Mouse (Mus musculus): ENCODE measurements around the gene Gm49369. TPM values are rescaled to one million over a fixed set of nuclear protein-coding genes. Genes with fewer than 3 reads are reported as not detected.

Gene Gm49369
- 1.0 and 3.0 TPM in 2 replicates for polyA plus RNA-seq (2015; fragmentation: Nextera tagmentation; extraction: Ambion mirVana)

GRCm38 (mm10) chr7:142382567-142382966 is at the start of gene Gm49369:
Gene Gm49369 (minus strand): TSS chr7:142382667.
- H3K36me3 ChIP-seq, result peaks cover 70% of the 10 kb centered on the region
- 100% methylated on average over 5 of the region's 5 CpGs for WGBS

DNA sequence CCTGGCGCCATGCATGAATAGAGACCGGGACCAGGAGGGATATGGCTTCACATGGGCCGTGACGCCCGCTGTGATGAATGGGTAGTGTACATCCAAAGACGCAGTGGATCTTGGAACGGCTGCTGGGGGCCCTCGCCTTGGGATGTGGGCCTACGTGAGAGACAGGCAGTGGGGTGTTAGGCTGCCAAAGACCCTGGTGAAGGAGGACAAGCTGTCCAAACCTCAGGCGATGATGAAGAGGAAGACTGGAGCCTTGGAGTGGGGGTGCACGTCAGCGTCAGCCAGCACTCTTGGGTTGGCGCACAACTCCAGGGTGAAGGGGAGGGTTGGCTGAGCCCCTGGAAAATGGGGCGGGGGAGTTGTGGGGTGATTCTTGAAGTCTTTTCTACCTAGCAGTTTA is 48.6 kb upstream of the Gm49369 start:
- Histone ChIP-seq H3K27me3 (no peaks in the 10 kb centered on the region), H3K27ac (replicated peaks) (no peak overlapping the region), H3K9ac (replicated peaks) (no peak overlapping the region), H3K36me3 (no peaks in the 10 kb centered on the region), H3K4me1 (peaks cover 13% of the 10 kb centered on the region), H3K4me2 (replicated peaks) (no peak overlapping the region), H3K4me3 (no peak overlapping the region), H3K9me3 (no peaks in the 10 kb centered on the region)
- WGBS, result 84% methylated on average over 14 of the region's 14 CpGs
- no peak for ATAC-seq (replicated peaks)

More at GRCm38 (mm10) chr7:142382567-142382966, at the start of gene Gm49369:
- Histone ChIP-seq H3K4me2 (replicated peaks) (no peak within 1 kb of the TSS), H3K4me3 (no peak within 1 kb of the TSS), H3K9me3 (no peaks in the 10 kb centered on the region), H3K27ac (replicated peaks) (no peak within 1 kb of the TSS), H3K9ac (replicated peaks) (no peak within 1 kb of the TSS), H3K4me1 (peaks cover 15% of the 10 kb centered on the region), H3K27me3 (no peaks in the 10 kb centered on the region)
- ATAC-seq (replicated peaks), result no peak

DNA sequence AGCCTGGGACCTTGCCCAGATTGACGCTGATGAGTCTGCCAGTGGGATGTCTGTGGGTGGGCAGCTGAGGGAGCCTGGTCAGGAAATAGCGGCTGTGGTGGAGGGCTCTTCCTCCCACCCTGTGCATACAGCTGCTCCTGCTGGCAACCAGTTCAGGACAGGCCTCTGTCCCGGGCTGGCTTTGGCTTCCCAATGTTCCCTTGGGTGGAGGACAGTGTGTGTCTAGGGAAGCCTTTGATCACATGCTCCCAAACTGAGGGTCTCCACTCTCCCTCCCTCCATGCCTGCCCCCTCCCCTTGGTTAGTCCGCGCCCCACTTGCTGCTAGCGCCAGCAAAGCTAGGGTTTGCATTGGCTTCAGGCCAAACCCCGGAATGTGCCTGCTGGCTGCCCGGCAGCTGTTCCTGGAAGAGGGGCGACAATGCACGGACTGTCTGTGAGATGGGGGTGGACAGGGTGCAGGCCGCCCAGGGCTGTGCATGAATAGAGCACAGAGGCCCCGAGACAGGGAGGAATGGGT is 47.8 kb upstream of the Gm49369 start:
- H3K27me3 ChIP-seq, result no peaks in the 10 kb centered on the region
- no peak overlapping the region for H3K4me3 ChIP-seq
- no peak overlapping the region for H3K9ac ChIP-seq (replicated peaks)
- H3K36me3 ChIP-seq, result no peaks in the 10 kb centered on the region
- H3K27ac ChIP-seq (replicated peaks), result peak overlapping the region; percentile 39
- no peak overlapping the region for H3K4me2 ChIP-seq (replicated peaks)
- peak; percentile 84 for ATAC-seq (replicated peaks)
- no peaks in the 10 kb centered on the region for H3K9me3 ChIP-seq
- H3K4me1 ChIP-seq, result peaks cover 13% of the 10 kb centered on the region
- 14% methylated on average over 12 of the region's 12 CpGs for WGBS

DNA sequence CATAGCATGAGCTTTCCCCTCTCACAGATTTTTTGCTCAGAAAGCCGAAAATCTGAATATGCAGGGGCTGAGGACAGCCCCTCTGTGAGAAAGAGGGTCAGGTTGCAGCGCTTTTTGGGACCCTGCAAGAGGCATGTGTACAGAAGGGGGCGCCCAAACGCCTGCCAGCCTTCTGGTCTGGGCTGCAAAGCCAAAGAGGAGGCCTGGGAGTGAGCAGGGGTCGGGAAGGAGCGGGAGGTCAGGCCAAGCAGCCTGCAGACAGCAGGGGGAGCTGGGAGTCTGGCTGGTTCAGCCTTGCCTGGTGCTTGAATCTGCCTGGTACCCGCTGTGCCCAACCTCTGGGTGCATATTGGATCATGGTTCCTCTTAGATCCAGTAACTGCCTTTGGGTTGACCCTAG is 45.7 kb upstream of the Gm49369 start:
- no peaks in the 10 kb centered on the region for H3K36me3 ChIP-seq
- 3% methylated on average over 7 of the region's 7 CpGs for WGBS
- no peaks in the 10 kb centered on the region for H3K27me3 ChIP-seq
- no peak overlapping the region for H3K4me3 ChIP-seq
- peaks cover 13% of the 10 kb centered on the region for H3K4me1 ChIP-seq
- no peak overlapping the region for H3K9ac ChIP-seq (replicated peaks)
- H3K27ac ChIP-seq (replicated peaks), result no peak overlapping the region
- H3K4me2 ChIP-seq (replicated peaks), result no peak overlapping the region
- peak; percentile 36; the same call in 1 of the 2 replicates for ATAC-seq (replicated peaks)
- no peaks in the 10 kb centered on the region for H3K9me3 ChIP-seq

- WGBS, result 55% methylated on average over 11 of the region's 11 CpGs
- no peaks in the 10 kb centered on the region for H3K9me3 ChIP-seq
- peaks cover 8% of the 10 kb centered on the region for H3K4me1 ChIP-seq
- H3K4me2 ChIP-seq (replicated peaks), result no peak overlapping the region
- H3K27ac ChIP-seq (replicated peaks), result no peak overlapping the region
- no peak for ATAC-seq (replicated peaks)
- no peaks in the 10 kb centered on the region for H3K27me3 ChIP-seq
- H3K36me3 ChIP-seq, result no peaks in the 10 kb centered on the region
- H3K9ac ChIP-seq (replicated peaks), result no peak overlapping the region
- no peak overlapping the region for H3K4me3 ChIP-seq
These were observed 43.3 kb upstream of the Gm49369 start for GRCm38 (mm10) chr7:142425641-142426213.

DNA sequence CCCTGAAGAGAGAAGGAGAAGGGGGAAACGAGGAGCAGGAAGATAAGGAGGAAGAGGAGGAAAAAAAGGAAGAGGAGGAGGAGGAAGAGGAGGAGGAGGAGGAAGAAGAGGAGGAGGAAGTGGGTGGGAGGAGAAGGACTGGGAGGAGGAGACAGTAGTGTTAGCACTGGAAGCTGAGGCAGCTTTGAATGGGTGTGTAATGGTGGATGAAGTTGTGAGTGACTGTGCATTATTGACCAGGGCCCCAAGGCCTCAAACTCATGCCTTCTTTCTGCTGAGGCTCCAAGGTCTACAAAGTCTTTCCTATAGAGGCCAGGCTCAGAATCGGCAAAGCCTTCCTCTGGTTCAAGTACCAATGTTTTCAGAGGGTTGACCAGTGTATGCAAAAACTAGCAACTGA is 39.4 kb upstream of the Gm49369 start:
- no peak overlapping the region for H3K4me2 ChIP-seq (replicated peaks)
- no peak for ATAC-seq (replicated peaks)
- no peaks in the 10 kb centered on the region for H3K27me3 ChIP-seq
- no peak overlapping the region for H3K9ac ChIP-seq (replicated peaks)
- H3K36me3 ChIP-seq, result no peaks in the 10 kb centered on the region
- WGBS, result 74% methylated on average over 2 of the region's 2 CpGs
- no peak overlapping the region for H3K27ac ChIP-seq (replicated peaks)
- H3K9me3 ChIP-seq, result no peaks in the 10 kb centered on the region
- H3K4me1 ChIP-seq, result no peaks in the 10 kb centered on the region
- H3K4me3 ChIP-seq, result no peak overlapping the region

DNA sequence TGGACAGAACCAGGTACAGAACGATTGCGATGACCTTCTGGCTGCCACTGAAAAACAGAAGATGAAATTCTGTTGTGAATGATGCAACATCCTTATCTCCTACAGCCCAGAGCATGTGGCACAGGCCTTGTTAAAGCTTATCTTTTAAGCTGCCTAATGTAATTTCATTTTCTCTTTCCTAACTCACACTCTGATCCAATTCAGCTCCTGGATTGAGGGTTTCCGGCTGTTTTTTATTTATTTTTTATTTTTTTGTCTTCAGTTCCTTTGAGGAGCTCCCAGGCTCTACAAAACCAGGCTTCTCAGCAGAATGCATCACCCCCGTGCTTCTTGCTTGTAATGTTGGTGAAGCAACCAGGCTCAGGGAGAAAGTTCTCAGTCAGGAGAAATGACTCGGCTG is 37.4 kb upstream of the Gm49369 start:
- H3K9ac ChIP-seq (replicated peaks), result no peak overlapping the region
- no peaks in the 10 kb centered on the region for H3K36me3 ChIP-seq
- WGBS, result 86% methylated on average over 5 of the region's 5 CpGs
- H3K9me3 ChIP-seq, result no peaks in the 10 kb centered on the region
- no peaks in the 10 kb centered on the region for H3K27me3 ChIP-seq
- H3K4me2 ChIP-seq (replicated peaks), result no peak overlapping the region
- H3K4me3 ChIP-seq, result no peak overlapping the region
- H3K4me1 ChIP-seq, result no peaks in the 10 kb centered on the region
- ATAC-seq (replicated peaks), result no peak
- no peak overlapping the region for H3K27ac ChIP-seq (replicated peaks)

- Histone ChIP-seq H3K27ac (replicated peaks) (no peak overlapping the region), H3K4me1 (no peaks in the 10 kb centered on the region), H3K4me2 (replicated peaks) (no peak overlapping the region), H3K4me3 (no peak overlapping the region), H3K27me3 (no peaks in the 10 kb centered on the region), H3K36me3 (no peaks in the 10 kb centered on the region), H3K9ac (replicated peaks) (no peak overlapping the region), H3K9me3 (no peaks in the 10 kb centered on the region)
- no peak for ATAC-seq (replicated peaks)
- 89% methylated on average over 8 of the region's 8 CpGs for WGBS
These were observed 36.2 kb upstream of the Gm49369 start for GRCm38 (mm10) chr7:142418679-142419078.

DNA sequence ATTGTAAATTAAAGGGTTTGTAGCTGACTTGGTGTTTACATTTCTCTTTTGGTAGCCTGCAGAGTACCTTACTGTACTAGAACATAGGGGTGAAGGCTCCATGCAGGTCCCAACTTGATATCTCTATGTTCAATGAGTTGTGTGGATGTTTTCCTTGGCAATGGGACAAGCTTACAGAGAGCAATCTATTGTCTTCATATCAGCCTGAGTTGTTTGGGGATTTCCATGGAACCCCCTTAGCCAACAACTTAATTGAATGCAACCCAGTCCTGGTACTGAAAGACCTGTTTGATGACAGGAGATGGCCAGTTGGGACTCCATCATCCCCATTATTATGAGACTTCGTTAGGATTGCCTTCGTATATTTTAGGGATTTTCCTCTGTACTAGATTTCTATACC is 35.6 kb upstream of the Gm49369 start:
- H3K27me3 ChIP-seq, result no peaks in the 10 kb centered on the region
- H3K4me3 ChIP-seq, result no peak overlapping the region
- no peak for ATAC-seq (replicated peaks)
- H3K4me1 ChIP-seq, result no peaks in the 10 kb centered on the region
- WGBS, result 91% methylated on average over 2 of the region's 2 CpGs
- H3K27ac ChIP-seq (replicated peaks), result no peak overlapping the region
- no peaks in the 10 kb centered on the region for H3K36me3 ChIP-seq
- H3K4me2 ChIP-seq (replicated peaks), result no peak overlapping the region
- no peaks in the 10 kb centered on the region for H3K9me3 ChIP-seq
- no peak overlapping the region for H3K9ac ChIP-seq (replicated peaks)

- 81% methylated on average over 3 of the region's 3 CpGs for WGBS
- Histone ChIP-seq H3K27ac (replicated peaks) (no peak overlapping the region), H3K9me3 (no peaks in the 10 kb centered on the region), H3K9ac (replicated peaks) (no peak overlapping the region), H3K4me2 (replicated peaks) (no peak overlapping the region), H3K4me3 (no peak overlapping the region), H3K27me3 (no peaks in the 10 kb centered on the region), H3K36me3 (no peaks in the 10 kb centered on the region), H3K4me1 (no peaks in the 10 kb centered on the region)
- no peak for ATAC-seq (replicated peaks)
These were observed 33.8 kb upstream of the Gm49369 start for GRCm38 (mm10) chr7:142416225-142416624.

- Histone ChIP-seq H3K27me3 (no peaks in the 10 kb centered on the region), H3K27ac (replicated peaks) (no peak overlapping the region), H3K36me3 (no peaks in the 10 kb centered on the region), H3K4me1 (no peaks in the 10 kb centered on the region), H3K9me3 (no peaks in the 10 kb centered on the region), H3K4me3 (no peak overlapping the region), H3K4me2 (replicated peaks) (no peak overlapping the region), H3K9ac (replicated peaks) (no peak overlapping the region)
- ATAC-seq (replicated peaks), result no peak
- WGBS, result 48% methylated on average over 4 of the region's 4 CpGs
These were observed 32.8 kb upstream of the Gm49369 start for GRCm38 (mm10) chr7:142415314-142415713.

GRCm38 (mm10) chr7:142413285-142413684 is 30.8 kb upstream of the Gm49369 start:
- Histone ChIP-seq H3K4me2 (replicated peaks) (no peak overlapping the region), H3K9me3 (no peaks in the 10 kb centered on the region), H3K27ac (replicated peaks) (no peak overlapping the region), H3K9ac (replicated peaks) (no peak overlapping the region), H3K27me3 (no peaks in the 10 kb centered on the region), H3K4me1 (no peaks in the 10 kb centered on the region), H3K4me3 (no peak overlapping the region), H3K36me3 (no peaks in the 10 kb centered on the region)
- no peak for ATAC-seq (replicated peaks)
- WGBS, result 96% methylated on average over 6 of the region's 6 CpGs

DNA sequence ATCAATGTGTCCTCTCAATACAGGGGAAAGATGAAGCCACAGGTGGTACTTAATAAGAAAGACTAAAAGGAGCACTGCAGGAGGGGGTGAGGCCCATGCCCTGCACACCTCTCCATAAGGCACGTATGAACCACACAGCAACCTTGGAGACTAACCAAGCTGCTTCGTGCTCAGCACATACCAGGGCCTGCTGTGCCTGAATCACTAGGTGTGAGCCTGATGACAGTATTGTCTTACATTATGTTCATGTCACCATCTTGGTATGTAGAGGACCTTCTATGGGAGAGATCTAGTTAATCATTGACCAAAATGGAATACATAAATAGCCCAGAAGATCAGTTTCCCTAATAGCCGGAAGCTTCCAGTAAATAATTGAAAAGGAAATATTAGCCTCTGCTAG is 27.1 kb upstream of the Gm49369 start:
- no peaks in the 10 kb centered on the region for H3K27me3 ChIP-seq
- H3K9ac ChIP-seq (replicated peaks), result no peak overlapping the region
- H3K4me1 ChIP-seq, result no peaks in the 10 kb centered on the region
- no peak overlapping the region for H3K4me2 ChIP-seq (replicated peaks)
- H3K27ac ChIP-seq (replicated peaks), result no peak overlapping the region
- no peaks in the 10 kb centered on the region for H3K9me3 ChIP-seq
- ATAC-seq (replicated peaks), result no peak
- WGBS, result 87% methylated on average over 3 of the region's 3 CpGs
- no peaks in the 10 kb centered on the region for H3K36me3 ChIP-seq
- H3K4me3 ChIP-seq, result no peak overlapping the region

All from forebrain, embryonic 15.5 days (tissue).